Mouse (Mus musculus) olfactory bulb, adult 2 months (tissue): ENCODE results near the gene Olfr1394. TPM values are rescaled to one million over a fixed set of nuclear protein-coding genes. Genes with fewer than 3 reads are reported as not detected.
A peak's percentile ranks its signal among the peaks of the same experiment; 100 is the strongest.

Source experiments
- H3K27ac ChIP-seq: fragments of 200-500 bp; 2 replicates; pipeline ENCODE4 v1.5.1; 2012; ENCODE audit warnings: low read depth, low read length; ENCODE audit not compliant: insufficient read depth
- H3K4me1 ChIP-seq: fragments of 200-500 bp; 2 replicates; pipeline ENCODE4 v1.6.1; 2012; ENCODE audit warnings: low read length; ENCODE audit not compliant: control insufficient read depth, insufficient read depth
- H3K4me3 ChIP-seq: fragments of 200-500 bp; 2 replicates; pipeline ENCODE4 v1.5.1; 2012; ENCODE audit warnings: mild to moderate bottlenecking, low read depth, low read length, moderate library complexity; ENCODE audit not compliant: insufficient read depth
- CTCF ChIP-seq: fragments of 200-500 bp; IDR thresholded peaks from 2 replicates; pipeline ENCODE4 v1.5.1; 2012; ENCODE audit warnings: low read depth, mild to moderate bottlenecking, low read length, moderate library complexity; ENCODE audit not compliant: insufficient read depth
- POLR2A ChIP-seq: fragments of 200-500 bp; IDR thresholded peaks from 2 replicates; pipeline ENCODE4 v1.6.1; 2012; ENCODE audit warnings: mild to moderate bottlenecking, low read depth, low read length, moderate library complexity; ENCODE audit not compliant: insufficient read depth
- WGBS: fragments of 180-500 bp; shearing (Covaris S2); methylation state at CpG from one replicate; pipeline ENCODE4 v1.1.7; 2018; 5-methylcytosine and 5-hydroxymethylcytosine counted together
- polyA plus RNA-seq: library from polyadenylated mRNA; stranded (reverse); fragments of >200 nt; gene quantifications from 2 replicates; pipeline ENCODE4 v1.2.4, GENCODE M21; 2012; ENCODE audit warnings: low replicate concordance; ENCODE audit not compliant: missing spikeins, insufficient read depth, insufficient read length

The Olfr1394 gene
- polyA plus RNA-seq, 1 experiment: not detected

DNA sequence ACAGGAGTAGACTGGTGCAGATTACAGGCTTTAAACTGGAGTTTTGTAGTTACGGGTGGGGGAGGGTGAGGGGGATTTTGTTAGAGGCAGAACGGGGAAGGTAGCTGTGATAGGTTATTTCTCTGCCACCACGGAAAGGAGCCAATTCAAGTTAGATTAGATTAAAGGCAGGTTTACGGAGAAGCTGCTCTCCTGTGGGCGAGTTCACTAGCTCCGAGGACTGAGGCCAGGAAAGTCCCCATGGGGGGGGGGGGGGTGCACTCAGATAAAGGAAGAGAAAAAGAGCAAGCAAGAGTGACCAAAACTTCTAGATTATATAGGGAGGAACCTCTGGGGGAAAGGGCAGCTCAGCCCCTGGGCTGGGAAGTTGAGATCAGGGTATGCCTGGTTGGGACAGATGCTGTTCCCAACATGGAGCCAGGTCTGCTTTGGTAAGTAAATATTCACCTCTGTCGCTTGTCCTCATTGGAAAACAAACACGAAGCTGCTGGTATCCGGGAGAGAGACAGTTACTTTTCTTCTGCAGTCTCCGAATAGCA is 48.4 kb downstream of the Olfr1394 start:
- Histone ChIP-seq H3K4me1 (peaks cover 3% of the 10 kb centered on the region; the same call in 1 of the 2 replicates), H3K4me3 (peak overlapping the region; percentile 97), H3K27ac (0 out of 2 replicates have a peak overlapping the region, but pooled peaks have one; percentile 23)
- TF ChIP-seq CTCF (no peak), POLR2A (no peak)
- WGBS: 2% methylated on average over 10 of the region's 10 CpGs

- TF ChIP-seq POLR2A: no peak; the same call in 1 of the 2 replicates
- TF ChIP-seq CTCF: 0 out of 2 replicates have a peak, but pooled peaks have one; percentile 9
- H3K27ac ChIP-seq: peak within 1 kb of the TSS; percentile 83
- peaks cover 3% of the 10 kb centered on the region; the same call in 1 of the 2 replicates for H3K4me1 ChIP-seq
- under 1% methylated on average over 46 of the region's 47 CpGs for WGBS
- H3K4me3 ChIP-seq: peak within 1 kb of the TSS; percentile 97
These were observed 49.1 kb downstream of the Olfr1394 start, which contains the start of gene Zfp62 for GRCm38 (mm10) chr11:49203129-49203768. Gene Zfp62 (plus strand): TSS chr11:49203292.

DNA sequence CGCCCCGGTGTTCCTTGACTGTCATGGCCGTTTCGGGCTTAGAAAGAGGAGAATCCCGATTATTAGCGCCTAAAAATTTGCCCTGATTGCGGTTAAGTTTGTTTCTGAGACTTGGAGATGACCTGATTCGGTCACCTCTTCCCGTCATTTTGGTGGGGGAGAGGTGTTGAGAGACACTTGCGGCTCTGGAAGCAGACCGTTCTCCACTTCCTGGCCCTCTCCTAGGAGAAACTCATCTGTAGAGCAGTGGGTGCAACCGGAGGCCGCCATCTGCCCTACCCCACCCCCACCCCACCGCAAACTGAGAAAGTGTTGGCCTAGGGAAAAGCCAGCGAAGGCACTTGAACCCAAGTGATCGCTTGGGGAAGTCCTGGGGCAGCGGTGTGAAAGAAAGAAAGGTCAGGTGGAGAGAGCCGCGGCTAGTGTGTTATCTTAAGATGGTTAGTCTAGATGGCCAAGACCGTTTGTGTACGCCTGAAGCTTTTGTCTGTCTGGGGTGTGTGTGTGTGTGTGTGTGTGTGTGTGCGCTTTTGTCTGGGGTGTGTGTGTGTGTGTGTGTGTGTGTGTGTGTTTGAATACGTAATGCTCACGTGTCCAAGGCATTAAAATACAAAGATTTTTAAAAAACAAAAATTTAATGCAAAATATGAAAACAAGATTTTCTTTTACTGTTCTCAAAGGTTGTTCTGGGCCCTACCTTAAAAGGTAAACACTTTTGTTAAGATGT is 49.8 kb downstream of the Olfr1394 start:
- peak overlapping the region; percentile 83 for H3K27ac ChIP-seq
- peak overlapping the region; percentile 97 for H3K4me3 ChIP-seq
- under 1% methylated on average over 24 of the region's 24 CpGs for WGBS
- peaks cover 3% of the 10 kb centered on the region; the same call in 1 of the 2 replicates for H3K4me1 ChIP-seq
- TF ChIP-seq POLR2A (no peak), CTCF (no peak)

DNA sequence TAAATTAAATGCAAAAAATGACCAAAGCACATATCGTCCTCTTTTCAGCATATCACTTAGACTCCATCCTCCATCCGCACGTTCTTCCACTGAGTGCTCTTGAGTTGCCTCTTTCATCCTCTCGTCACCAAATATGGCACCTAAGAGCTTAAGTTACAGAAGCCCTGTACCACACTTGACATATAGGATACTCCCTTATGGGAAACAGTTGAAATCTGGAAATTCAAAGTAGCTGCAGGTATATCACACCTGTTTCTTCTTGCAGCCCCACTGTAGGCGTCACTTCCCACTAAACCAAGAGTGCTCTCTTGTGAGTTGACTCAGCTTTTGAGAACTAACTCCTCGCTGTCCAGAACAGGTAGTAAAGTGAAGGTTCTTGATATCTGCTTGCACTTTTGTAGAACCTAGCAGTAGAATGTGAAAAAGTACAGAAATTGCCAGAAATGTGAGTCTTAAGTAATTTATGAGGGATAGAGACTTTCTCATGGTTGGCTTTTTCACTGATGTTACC is 51.0 kb downstream of the Olfr1394 start:
- TF ChIP-seq POLR2A (no peak), CTCF (no peak)
- no peak overlapping the region for H3K4me3 ChIP-seq

GRCm38 (mm10) chr11:49207495-49207894 is 53.3 kb downstream of the Olfr1394 start:
- Histone ChIP-seq H3K4me1 (peaks cover 2% of the 10 kb centered on the region; the same call in 1 of the 2 replicates), H3K4me3 (no peak overlapping the region), H3K27ac (no peak overlapping the region)
- WGBS: 100% methylated on average over 1 of the region's 1 CpGs
- TF ChIP-seq POLR2A (no peak), CTCF (no peak)

More for the DNA sequence above, 51.0 kb downstream of the Olfr1394 start:
- 86% methylated on average over 6 of the region's 6 CpGs for WGBS
- H3K27ac ChIP-seq: no peak overlapping the region
- peaks cover 3% of the 10 kb centered on the region; the same call in 1 of the 2 replicates for H3K4me1 ChIP-seq

Other genes with a start within 250 kb of the Olfr1394 start
- gene Psme2b, start 208.2 kb upstream of the Olfr1394 start, polyA plus RNA-seq: not detected in 2 replicates
- gene Olfr56, start 175.5 kb upstream of the Olfr1394 start, polyA plus RNA-seq: not detected in 2 replicates
- gene 9930111J21Rik1, start 175.0 kb upstream of the Olfr1394 start, polyA plus RNA-seq: not detected in 2 replicates
- gene Gm12185, start 162.2 kb upstream of the Olfr1394 start, polyA plus RNA-seq: not detected in 2 replicates
- not detected in 2 replicates for gene Tgtp1, start 160.2 kb upstream of the Olfr1394 start, polyA plus RNA-seq
- not detected in 2 replicates for gene 9930111J21Rik2, start 103.1 kb upstream of the Olfr1394 start, polyA plus RNA-seq
- gene Tgtp2, start 90.2 kb upstream of the Olfr1394 start, polyA plus RNA-seq: not detected in 2 replicates
- gene Ifi47, start 77.8 kb upstream of the Olfr1394 start, polyA plus RNA-seq: not detected in 2 replicates
- gene Olfr1396, start 39.5 kb upstream of the Olfr1394 start, polyA plus RNA-seq: not detected in 2 replicates
- not detected in 2 replicates for gene Olfr1395, start 12.1 kb upstream of the Olfr1394 start, polyA plus RNA-seq
- not detected in 2 replicates for gene Btnl9, start 32.8 kb downstream of the Olfr1394 start, polyA plus RNA-seq
- not detected in 2 replicates for gene Zfp62, start 48.9 kb downstream of the Olfr1394 start, polyA plus RNA-seq
- gene Mgat1, start 89.8 kb downstream of the Olfr1394 start, polyA plus RNA-seq: 578 TPM in 1 of 2 replicates, not detected in the other
- not detected in 2 replicates for gene Olfr1393, start 123.9 kb downstream of the Olfr1394 start, polyA plus RNA-seq
- gene Olfr1392, start 130.9 kb downstream of the Olfr1394 start, polyA plus RNA-seq: not detected in 2 replicates
- not detected in 2 replicates for gene Olfr10, start 150.4 kb downstream of the Olfr1394 start, polyA plus RNA-seq
- not detected in 2 replicates for gene Olfr1391, start 168.4 kb downstream of the Olfr1394 start, polyA plus RNA-seq
- not detected in 2 replicates for gene Olfr1390, start 180.8 kb downstream of the Olfr1394 start, polyA plus RNA-seq